Mouse (Mus musculus): Measurements from ENCODE around the gene Rassf6. TPM values are rescaled to one million over a fixed set of nuclear protein-coding genes. Genes with fewer than 3 reads are reported as not detected.
A peak's percentile ranks its signal among the peaks of the same experiment; 100 is the strongest.
"Not testable (repeated sequence)": the region's sequence is repeated elsewhere in the genome, so short reads cannot be mapped to it uniquely, and the experiment has no call there.

Rassf6 gene
- polyA plus RNA-seq, 1 experiment from 2014 or later, result 3.8 TPM

- Histone ChIP-seq H3K27me3 (no peaks in the 10 kb centered on the region), H3K36me3 (no peaks in the 10 kb centered on the region), H3K9me3 (replicated peaks) (no peaks in the 10 kb centered on the region), H3K27ac (no peak overlapping the region), H3K4me1 (replicated peaks) (no peaks in the 10 kb centered on the region), H3K4me2 (no peak overlapping the region), H3K9ac (no peak overlapping the region), H3K4me3 (replicated peaks) (no peak overlapping the region)
- DNase-seq (no peak), ATAC-seq (ENCODE audit: low read depth) (no peak)
- 61% methylated on average over 2 of the region's 2 CpGs for WGBS (ENCODE audit: insufficient replicate concordance)
Measured at GRCm38 (mm10) chr5:90623209-90623608, 17.2 kb downstream of the Rassf6 start.

GRCm38 (mm10) chr5:90621726-90622125 is 18.7 kb downstream of the Rassf6 start:
- Histone ChIP-seq H3K4me3 (replicated peaks) (no peak overlapping the region), H3K4me2 (no peak overlapping the region), H3K9me3 (replicated peaks) (no peaks in the 10 kb centered on the region), H3K9ac (no peak overlapping the region), H3K36me3 (no peaks in the 10 kb centered on the region), H3K4me1 (replicated peaks) (no peaks in the 10 kb centered on the region), H3K27ac (no peak overlapping the region), H3K27me3 (no peaks in the 10 kb centered on the region)
- ATAC-seq (ENCODE audit: low read depth), result no peak
- 73% methylated on average over 6 of the region's 6 CpGs for WGBS (ENCODE audit: insufficient replicate concordance)
- no peak for DNase-seq

GRCm38 (mm10) chr5:90621316-90621715 is 19.1 kb downstream of the Rassf6 start:
- no peaks in the 10 kb centered on the region for H3K27me3 ChIP-seq
- WGBS (ENCODE audit: insufficient replicate concordance), result 76% methylated on average over 2 of the region's 2 CpGs
- no peak overlapping the region for H3K4me3 ChIP-seq (replicated peaks)
- DNase-seq, result no peak
- no peak overlapping the region for H3K9ac ChIP-seq
- H3K9me3 ChIP-seq (replicated peaks), result no peaks in the 10 kb centered on the region
- no peaks in the 10 kb centered on the region for H3K36me3 ChIP-seq
- no peak for ATAC-seq (ENCODE audit: low read depth)
- H3K4me1 ChIP-seq (replicated peaks), result no peaks in the 10 kb centered on the region
- no peak overlapping the region for H3K27ac ChIP-seq
- H3K4me2 ChIP-seq, result no peak overlapping the region

DNA sequence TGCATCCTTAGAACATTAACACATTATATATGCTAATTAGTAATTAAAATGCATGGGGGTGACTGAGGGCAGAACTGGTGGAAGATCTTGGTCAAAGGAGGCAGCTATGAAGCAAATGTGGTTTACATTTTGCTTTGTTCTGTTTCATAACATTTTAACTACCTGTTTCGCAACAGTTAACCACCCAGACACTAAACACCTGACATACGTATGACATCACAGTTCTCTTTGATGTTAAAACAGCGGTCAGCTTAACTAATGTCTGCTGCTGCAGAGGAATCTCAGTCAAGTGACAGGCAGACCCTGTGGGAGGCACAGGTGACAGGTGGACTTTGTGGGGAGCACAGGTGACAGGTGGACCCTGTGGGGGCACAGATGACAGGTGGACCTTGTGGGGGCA is 22.6 kb downstream of the Rassf6 start:
- ATAC-seq (ENCODE audit: low read depth), result no peak

DNA sequence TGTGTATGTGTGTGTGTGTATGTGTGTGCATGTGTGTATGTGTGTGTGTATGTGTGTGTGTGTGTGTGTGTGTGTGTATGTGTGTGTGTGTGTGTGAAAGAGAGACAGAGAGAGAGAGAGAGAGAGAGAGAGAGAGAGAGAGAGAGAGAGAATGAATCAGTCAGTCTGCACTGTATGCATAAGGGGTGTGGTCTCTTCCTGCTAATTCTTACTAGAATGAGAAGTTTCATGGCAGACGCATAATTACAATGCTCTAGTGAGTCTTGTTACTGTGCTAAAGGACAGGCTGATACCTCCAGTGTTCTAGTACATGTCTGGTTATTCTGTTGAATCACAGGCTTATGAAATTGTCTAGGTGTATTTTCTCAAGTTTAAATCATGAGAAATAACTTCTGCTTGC is 27.7 kb downstream of the Rassf6 start:
- not testable (repeated sequence) for DNase-seq; H3K36me3 ChIP-seq; H3K4me2 ChIP-seq; H3K4me3 ChIP-seq (replicated peaks); ATAC-seq (ENCODE audit: low read depth); H3K9me3 ChIP-seq (replicated peaks); H3K27me3 ChIP-seq; H3K4me1 ChIP-seq (replicated peaks); H3K9ac ChIP-seq; H3K27ac ChIP-seq
- WGBS (ENCODE audit: insufficient replicate concordance), result 52% methylated on average over 1 of the region's 1 CpGs

More for the DNA sequence above, 22.6 kb downstream of the Rassf6 start:
- Histone ChIP-seq H3K9ac (no peak overlapping the region), H3K4me2 (no peak overlapping the region), H3K4me1 (replicated peaks) (no peaks in the 10 kb centered on the region), H3K36me3 (no peaks in the 10 kb centered on the region), H3K27me3 (no peaks in the 10 kb centered on the region), H3K27ac (no peak overlapping the region), H3K9me3 (replicated peaks) (no peaks in the 10 kb centered on the region), H3K4me3 (replicated peaks) (no peak overlapping the region)
- WGBS (ENCODE audit: insufficient replicate concordance), result 63% methylated on average over 3 of the region's 3 CpGs
- no peak for DNase-seq

DNA sequence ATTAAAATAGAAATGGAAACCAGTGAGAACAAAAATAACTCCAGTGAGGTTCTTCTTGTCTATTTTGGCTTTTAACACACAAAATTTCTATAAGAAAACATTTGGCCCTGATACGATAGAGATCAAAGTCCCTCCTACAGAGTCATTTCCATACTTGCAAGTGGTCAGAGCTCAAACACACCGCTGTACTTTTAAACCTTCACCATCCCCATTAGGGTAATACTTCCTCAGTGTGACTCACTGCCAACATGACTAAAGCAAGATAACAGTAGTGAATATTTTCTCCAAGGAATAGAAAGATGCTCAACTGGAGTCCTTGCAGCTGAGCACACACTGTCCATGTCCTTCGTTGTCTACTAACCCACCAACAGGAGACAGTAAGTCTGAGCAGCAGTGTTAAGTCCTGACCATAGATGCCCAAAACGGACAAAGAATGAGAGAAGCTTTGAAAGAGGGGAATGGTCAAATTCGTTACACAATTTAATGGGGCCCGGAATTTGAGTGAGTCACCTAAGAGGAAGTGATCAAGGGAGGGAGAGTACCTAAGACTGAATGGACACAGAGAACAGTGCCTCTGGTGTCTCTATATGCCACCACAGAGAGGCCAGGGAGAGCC is 28.4 kb downstream of the Rassf6 start:
- no peaks in the 10 kb centered on the region for H3K36me3 ChIP-seq
- no peak overlapping the region for H3K9ac ChIP-seq
- no peaks in the 10 kb centered on the region for H3K4me1 ChIP-seq (replicated peaks)
- DNase-seq (no peak), ATAC-seq (ENCODE audit: low read depth) (no peak)
- no peaks in the 10 kb centered on the region for H3K9me3 ChIP-seq (replicated peaks)
- H3K4me3 ChIP-seq (replicated peaks), result no peak overlapping the region
- H3K27ac ChIP-seq, result no peak overlapping the region
- 64% methylated on average over 6 of the region's 6 CpGs for WGBS (ENCODE audit: insufficient replicate concordance)
- no peak overlapping the region for H3K4me2 ChIP-seq
- H3K27me3 ChIP-seq, result no peaks in the 10 kb centered on the region

GRCm38 (mm10) chr5:90611388-90611787 is 29.1 kb downstream of the Rassf6 start:
- DNase-seq (no peak), ATAC-seq (ENCODE audit: low read depth) (no peak)
- no peaks in the 10 kb centered on the region for H3K4me1 ChIP-seq (replicated peaks)
- H3K27ac ChIP-seq, result no peak overlapping the region
- H3K36me3 ChIP-seq, result no peaks in the 10 kb centered on the region
- 42% methylated on average over 3 of the region's 3 CpGs for WGBS (ENCODE audit: insufficient replicate concordance)
- H3K9ac ChIP-seq, result no peak overlapping the region
- no peaks in the 10 kb centered on the region for H3K9me3 ChIP-seq (replicated peaks)
- no peak overlapping the region for H3K4me2 ChIP-seq
- no peak overlapping the region for H3K4me3 ChIP-seq (replicated peaks)
- H3K27me3 ChIP-seq, result no peaks in the 10 kb centered on the region

DNA sequence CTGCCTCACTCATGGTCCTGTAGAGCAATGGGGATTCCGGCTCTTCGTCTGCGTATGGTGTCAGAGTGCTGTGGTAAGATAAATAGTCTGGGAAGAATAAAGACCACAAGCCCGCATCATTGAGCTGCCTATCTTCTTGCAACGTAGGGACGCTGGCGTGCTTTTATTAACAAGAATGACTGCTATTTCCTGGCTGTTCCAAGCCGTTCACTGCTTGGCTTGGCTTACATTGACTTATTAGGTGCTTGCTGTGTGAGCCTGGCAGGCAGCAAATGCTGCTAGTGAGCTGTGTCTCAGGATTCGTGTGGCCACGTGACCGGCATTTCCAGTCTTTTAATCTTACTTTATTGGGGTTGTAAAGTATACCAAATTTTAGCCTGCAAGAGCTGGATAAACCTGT is 31.6 kb downstream of the Rassf6 start:
- ATAC-seq (ENCODE audit: low read depth), result 0 out of 2 replicates have a peak, but pooled peaks have one; percentile 36
- Histone ChIP-seq H3K9me3 (replicated peaks) (no peaks in the 10 kb centered on the region), H3K4me2 (no peak overlapping the region), H3K9ac (no peak overlapping the region), H3K27ac (no peak overlapping the region), H3K4me3 (replicated peaks) (no peak overlapping the region), H3K27me3 (0 out of 2 replicates have a peak, but pooled peaks cover 3% of the 10 kb centered on the region), H3K4me1 (replicated peaks) (no peaks in the 10 kb centered on the region), H3K36me3 (no peaks in the 10 kb centered on the region)
- WGBS (ENCODE audit: insufficient replicate concordance), result 26% methylated on average over 11 of the region's 11 CpGs
- DNase-seq, result no peak

DNA sequence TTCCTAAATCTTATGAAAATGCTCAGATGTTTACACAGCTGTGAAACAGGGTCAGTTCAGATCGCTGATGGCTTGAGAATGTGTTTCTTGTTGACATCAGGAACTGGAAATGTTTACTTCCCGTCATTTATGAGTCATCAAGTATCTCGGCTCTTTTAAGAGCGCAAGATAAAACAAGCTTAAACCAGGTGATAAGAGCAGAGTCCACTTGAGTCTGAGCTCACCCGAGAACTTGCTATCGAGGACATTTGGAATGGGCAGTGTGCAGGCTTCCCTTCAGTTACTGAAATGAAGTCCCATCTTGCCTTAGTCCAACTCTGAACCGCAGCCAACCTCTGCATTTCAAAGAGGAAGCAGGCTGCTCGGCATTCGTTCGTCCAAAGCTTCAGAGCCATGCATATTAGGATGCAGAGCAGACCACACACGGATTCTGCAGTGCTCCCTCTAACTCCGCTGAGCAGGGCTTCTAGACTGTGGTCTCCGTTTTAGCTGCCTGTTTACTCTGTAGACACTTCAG is 37.0 kb downstream of the Rassf6 start:
- Histone ChIP-seq H3K36me3 (no peaks in the 10 kb centered on the region), H3K9ac (no peak overlapping the region), H3K27ac (no peak overlapping the region), H3K4me3 (replicated peaks) (no peak overlapping the region), H3K4me2 (0 out of 2 replicates have a peak overlapping the region, but pooled peaks have one; percentile 2), H3K9me3 (replicated peaks) (no peaks in the 10 kb centered on the region), H3K4me1 (replicated peaks) (no peaks in the 10 kb centered on the region), H3K27me3 (0 out of 2 replicates have a peak, but pooled peaks cover 3% of the 10 kb centered on the region)
- ATAC-seq (ENCODE audit: low read depth), result no peak
- no peak for DNase-seq
- WGBS (ENCODE audit: insufficient replicate concordance), result 20% methylated on average over 13 of the region's 13 CpGs

DNA sequence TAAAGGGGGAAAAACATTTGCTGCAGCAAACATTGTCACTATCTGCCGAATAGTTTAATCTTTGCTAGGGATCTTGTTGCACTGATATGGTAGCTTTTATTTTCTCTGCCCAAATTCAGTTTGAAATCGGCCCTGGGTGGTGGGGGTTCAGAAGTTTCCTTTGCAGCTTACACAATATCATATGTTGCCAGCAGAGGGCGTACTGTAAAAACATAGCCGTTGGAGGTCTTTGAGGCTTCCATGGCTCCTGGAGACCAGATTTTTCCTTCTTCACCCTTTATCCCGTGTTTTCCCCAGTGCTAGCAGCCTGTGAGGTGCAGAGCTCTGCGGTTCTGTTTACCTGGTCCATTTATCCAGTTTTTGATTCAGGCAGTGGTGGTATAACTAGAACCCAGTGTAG is 39.0 kb downstream of the Rassf6 start:
- DNase-seq (no peak), ATAC-seq (ENCODE audit: low read depth) (no peak)
- H3K27me3 ChIP-seq, result 0 out of 2 replicates have a peak, but pooled peaks cover 3% of the 10 kb centered on the region
- H3K9ac ChIP-seq, result no peak overlapping the region
- H3K4me2 ChIP-seq, result no peak overlapping the region
- WGBS (ENCODE audit: insufficient replicate concordance), result 10% methylated on average over 6 of the region's 6 CpGs
- no peak overlapping the region for H3K4me3 ChIP-seq (replicated peaks)
- H3K27ac ChIP-seq, result no peak overlapping the region
- H3K4me1 ChIP-seq (replicated peaks), result no peaks in the 10 kb centered on the region
- no peaks in the 10 kb centered on the region for H3K36me3 ChIP-seq
- no peaks in the 10 kb centered on the region for H3K9me3 ChIP-seq (replicated peaks)

DNA sequence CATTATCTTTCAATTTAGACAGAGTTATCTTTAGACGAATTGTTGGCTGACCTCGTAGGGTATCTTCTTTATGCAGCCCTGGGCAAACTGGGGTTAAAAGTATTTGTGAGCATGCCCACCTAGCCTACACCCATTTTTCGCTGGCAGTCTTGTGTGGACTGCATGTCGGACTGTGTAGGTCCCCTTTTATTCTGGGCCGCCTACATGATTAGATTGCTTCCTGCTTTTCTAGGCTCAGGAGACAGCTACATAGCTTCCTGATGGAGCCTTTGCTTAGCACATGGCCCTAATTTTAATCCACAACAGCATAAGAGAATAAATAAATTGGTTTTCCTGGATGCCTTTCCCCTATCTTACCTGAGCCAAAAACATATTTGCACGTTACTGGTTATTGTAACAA is 44.3 kb downstream of the Rassf6 start:
- no peak overlapping the region for H3K9ac ChIP-seq
- no peak overlapping the region for H3K4me3 ChIP-seq (replicated peaks)
- no peak overlapping the region for H3K27ac ChIP-seq
- no peaks in the 10 kb centered on the region for H3K9me3 ChIP-seq (replicated peaks)
- no peak for ATAC-seq (ENCODE audit: low read depth)
- no peak for DNase-seq
- H3K4me2 ChIP-seq, result no peak overlapping the region
- no peaks in the 10 kb centered on the region for H3K27me3 ChIP-seq
- WGBS (ENCODE audit: insufficient replicate concordance), result 59% methylated on average over 6 of the region's 6 CpGs
- H3K4me1 ChIP-seq (replicated peaks), result peaks cover 6% of the 10 kb centered on the region; the same call in 1 of the 2 replicates
- no peaks in the 10 kb centered on the region for H3K36me3 ChIP-seq

GRCm38 (mm10) chr5:90594945-90595344 is 45.5 kb downstream of the Rassf6 start:
- DNase-seq, result peak; percentile 11
- 26% methylated on average over 13 of the region's 13 CpGs for WGBS (ENCODE audit: insufficient replicate concordance)
- H3K4me2 ChIP-seq, result no peak overlapping the region

More at GRCm38 (mm10) chr5:90594945-90595344, 45.5 kb downstream of the Rassf6 start:
- no peaks in the 10 kb centered on the region for H3K36me3 ChIP-seq
- H3K4me1 ChIP-seq (replicated peaks), result peaks cover 6% of the 10 kb centered on the region; the same call in 1 of the 2 replicates
- no peak overlapping the region for H3K9ac ChIP-seq
- no peak overlapping the region for H3K4me3 ChIP-seq (replicated peaks)
- no peak overlapping the region for H3K27ac ChIP-seq
- ATAC-seq (ENCODE audit: low read depth), result peak; percentile 39; the same call in 1 of the 2 replicates
- H3K9me3 ChIP-seq (replicated peaks), result no peaks in the 10 kb centered on the region
- no peaks in the 10 kb centered on the region for H3K27me3 ChIP-seq

Data from liver, embryonic 13.5 days (tissue).